Mouse (Mus musculus) bone marrow, adult 2 months (tissue): ENCODE measurements around the gene Catsper3. TPM values are rescaled to one million over a fixed set of nuclear protein-coding genes. Genes with fewer than 3 reads are reported as not detected.
A peak's percentile ranks its signal among the peaks of the same experiment; 100 is the strongest.

ENCODE experiments used
- H3K27ac ChIP-seq: fragments of 200-500 bp; 2 replicates; pipeline ENCODE4 v1.5.1; 2012; ENCODE audit warnings: low read depth, mild to moderate bottlenecking, control low read depth, inconsistent platforms, low read length; ENCODE audit not compliant: control insufficient read depth, poor library complexity, insufficient read depth
- H3K4me1 ChIP-seq: fragments of 200-500 bp; 2 replicates; pipeline ENCODE4 v1.6.1; 2011; ENCODE audit warnings: low read length; ENCODE audit not compliant: control insufficient read depth, insufficient read depth
- H3K4me3 ChIP-seq: fragments of 200-500 bp; replicated peaks from 2 replicates; pipeline ENCODE3; 2011; ENCODE audit warnings: mild to moderate bottlenecking, low read depth, low read length, control low read depth; ENCODE audit not compliant: control insufficient read depth
- CTCF ChIP-seq: fragments of 200-500 bp; IDR thresholded peaks from 2 replicates; pipeline ENCODE4 v1.5.1; 2011; ENCODE audit warnings: low read length, control low read depth; ENCODE audit not compliant: control insufficient read depth, insufficient read depth
- POLR2A ChIP-seq: fragments of 200-500 bp; IDR thresholded peaks from 2 replicates; pipeline ENCODE4 v1.6.1; 2011; ENCODE audit warnings: low read depth, mild to moderate bottlenecking, control low read depth, low read length, borderline replicate concordance; ENCODE audit not compliant: control insufficient read depth
- WGBS: fragments of 180-500 bp; shearing (Covaris S2); methylation state at CpG from one replicate; pipeline ENCODE4 v1.1.7; 2018; 5-methylcytosine and 5-hydroxymethylcytosine counted together
- polyA plus RNA-seq: library from polyadenylated mRNA; stranded (reverse); fragments of >200 nt; gene quantifications from 2 replicates; pipeline ENCODE4 v1.2.4, GENCODE M21; 2011; ENCODE audit warnings: low replicate concordance; ENCODE audit not compliant: missing spikeins, insufficient read depth, insufficient read length

Gene Catsper3
- polyA plus RNA-seq, 1 experiment = not detected

DNA sequence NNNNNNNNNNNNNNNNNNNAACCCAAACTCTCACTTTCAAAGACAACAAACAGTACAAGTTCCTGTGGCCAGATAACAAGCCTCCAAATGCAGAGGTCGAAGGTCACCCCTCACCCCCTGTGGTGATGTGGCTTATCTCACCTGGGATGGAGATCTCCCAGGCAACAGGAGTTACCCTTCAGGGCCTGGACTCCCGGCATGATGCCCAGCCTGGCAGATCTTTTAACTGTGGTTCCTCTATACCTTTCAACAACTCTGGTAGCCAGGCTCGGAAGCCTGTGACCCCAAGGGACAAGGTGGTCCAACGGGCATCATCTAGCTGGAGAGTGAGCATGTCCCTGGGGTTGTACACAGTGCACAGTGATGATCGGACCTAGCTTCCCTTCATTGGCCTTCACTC lies 38.1 kb downstream of the Catsper3 start:
- TF ChIP-seq CTCF = no peak
- TF ChIP-seq POLR2A = no peak
- no peak overlapping the region for H3K27ac ChIP-seq
- WGBS = 69% methylated on average over 5 of the region's 5 CpGs
- no peaks in the 10 kb centered on the region; the same call in 1 of the 2 replicates for H3K4me1 ChIP-seq
- no peak overlapping the region for H3K4me3 ChIP-seq

DNA sequence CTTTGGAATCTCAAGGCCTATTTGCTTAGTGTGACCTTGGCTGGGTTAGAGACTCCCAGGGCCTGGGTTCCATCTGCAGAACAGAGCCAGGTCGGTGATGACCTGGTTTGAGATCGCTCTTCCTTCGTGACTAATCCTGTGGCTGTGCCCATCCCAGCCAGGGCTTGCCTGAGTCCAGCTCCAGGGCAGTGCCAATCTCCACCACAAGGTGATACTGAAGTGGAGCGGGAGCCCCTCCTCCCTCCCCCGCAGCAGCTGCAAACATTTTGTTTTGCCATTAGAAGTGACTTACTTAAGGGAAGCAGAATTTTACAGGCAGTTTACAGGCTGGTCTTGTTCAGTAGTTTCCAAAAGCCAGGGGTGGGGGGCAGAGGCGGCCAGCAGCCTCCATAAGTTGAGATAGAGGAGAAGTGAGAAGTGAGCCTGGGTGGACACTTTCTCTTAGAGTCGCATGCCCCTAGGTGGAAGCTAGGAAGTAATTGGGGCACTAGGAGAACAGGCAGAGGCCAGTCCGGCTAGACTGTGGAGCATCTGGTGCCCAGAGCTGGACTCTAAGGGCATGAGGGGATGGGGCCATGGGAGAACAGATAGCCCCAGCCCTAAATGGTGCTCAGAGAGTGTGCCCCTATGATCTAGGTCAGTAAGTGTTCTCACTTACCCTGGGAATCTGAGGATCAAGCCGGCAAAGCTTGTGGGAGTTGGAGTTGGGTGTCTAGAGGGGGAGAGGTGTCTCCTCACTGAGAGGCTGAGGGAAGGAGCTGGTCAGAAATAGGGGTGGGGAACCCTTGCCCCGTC lies 40.0 kb downstream of the Catsper3 start:
- WGBS = 26% methylated on average over 10 of the region's 10 CpGs

DNA sequence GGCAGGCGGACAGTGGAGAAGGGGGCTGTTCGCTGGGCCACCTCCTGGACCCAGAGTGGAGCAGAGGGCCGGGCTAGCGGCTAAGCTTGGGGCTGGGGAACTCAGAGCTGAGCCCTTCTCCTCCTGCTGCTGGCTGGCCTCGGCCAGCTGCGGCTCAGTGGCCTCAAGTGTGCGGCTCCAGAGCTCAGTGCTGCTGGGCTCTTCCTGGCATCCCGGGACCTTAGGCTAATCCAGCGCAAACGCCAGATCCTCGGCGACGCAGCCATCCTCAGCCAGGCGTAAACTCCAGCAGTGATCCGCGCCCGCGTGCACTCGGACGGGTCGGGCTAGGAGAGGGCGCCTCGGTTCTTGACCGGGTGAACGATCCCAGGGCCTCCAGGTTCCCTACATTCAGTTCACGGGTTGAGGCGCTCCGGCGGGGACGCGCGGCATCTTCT lies 40.9 kb downstream of the Catsper3 start:
- Histone ChIP-seq H3K4me1 (no peaks in the 10 kb centered on the region), H3K4me3 (no peak overlapping the region), H3K27ac (no peak overlapping the region)
- 12% methylated on average over 32 of the region's 32 CpGs for WGBS
- TF ChIP-seq CTCF (no peak), POLR2A (no peak)

More for the DNA sequence above, 40.0 kb downstream of the Catsper3 start:
- Histone ChIP-seq H3K27ac (no peak overlapping the region), H3K4me1 (no peaks in the 10 kb centered on the region), H3K4me3 (no peak overlapping the region)
- TF ChIP-seq CTCF (no peak), POLR2A (no peak)

DNA sequence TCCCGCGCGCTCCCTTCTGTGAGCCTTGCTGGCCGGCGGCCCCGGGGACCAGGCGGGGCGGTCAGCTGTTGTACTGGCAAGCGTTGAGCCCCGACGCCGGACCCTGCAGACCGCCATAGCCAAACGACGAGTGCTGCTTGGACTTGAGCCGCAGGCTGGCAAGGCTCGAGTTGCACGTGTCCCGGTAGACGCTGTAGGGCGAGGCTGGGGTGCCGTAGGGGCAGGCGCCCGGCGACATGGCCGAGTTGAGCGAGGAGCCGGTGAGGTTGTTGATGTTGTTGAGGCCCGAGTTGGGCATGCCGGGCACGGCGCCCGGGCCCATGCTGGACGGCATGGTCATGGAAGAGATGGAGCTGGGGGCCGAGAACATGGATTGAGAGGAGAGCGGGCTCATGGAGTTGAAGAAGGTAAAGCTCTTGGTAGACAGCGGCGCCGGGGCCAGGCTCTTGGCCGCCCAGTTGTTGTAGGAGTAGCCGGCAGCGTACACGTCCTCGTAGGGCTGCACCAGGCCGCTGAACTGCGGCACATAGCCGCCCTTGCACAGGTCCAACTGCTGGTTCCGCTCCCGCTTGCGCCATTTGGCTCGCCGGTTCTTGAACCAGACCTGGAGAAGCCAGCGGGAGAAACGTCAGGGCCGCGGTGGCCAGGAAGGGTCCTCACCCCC lies 41.8 kb downstream of the Catsper3 start:
- Histone ChIP-seq H3K4me1 (no peaks in the 10 kb centered on the region), H3K27ac (no peak overlapping the region; the same call in 1 of the 2 replicates), H3K4me3 (no peak overlapping the region)
- TF ChIP-seq CTCF (no peak), POLR2A (peak; percentile 15; the same call in 1 of the 2 replicates)
- WGBS = 8% methylated on average over 56 of the region's 56 CpGs

DNA sequence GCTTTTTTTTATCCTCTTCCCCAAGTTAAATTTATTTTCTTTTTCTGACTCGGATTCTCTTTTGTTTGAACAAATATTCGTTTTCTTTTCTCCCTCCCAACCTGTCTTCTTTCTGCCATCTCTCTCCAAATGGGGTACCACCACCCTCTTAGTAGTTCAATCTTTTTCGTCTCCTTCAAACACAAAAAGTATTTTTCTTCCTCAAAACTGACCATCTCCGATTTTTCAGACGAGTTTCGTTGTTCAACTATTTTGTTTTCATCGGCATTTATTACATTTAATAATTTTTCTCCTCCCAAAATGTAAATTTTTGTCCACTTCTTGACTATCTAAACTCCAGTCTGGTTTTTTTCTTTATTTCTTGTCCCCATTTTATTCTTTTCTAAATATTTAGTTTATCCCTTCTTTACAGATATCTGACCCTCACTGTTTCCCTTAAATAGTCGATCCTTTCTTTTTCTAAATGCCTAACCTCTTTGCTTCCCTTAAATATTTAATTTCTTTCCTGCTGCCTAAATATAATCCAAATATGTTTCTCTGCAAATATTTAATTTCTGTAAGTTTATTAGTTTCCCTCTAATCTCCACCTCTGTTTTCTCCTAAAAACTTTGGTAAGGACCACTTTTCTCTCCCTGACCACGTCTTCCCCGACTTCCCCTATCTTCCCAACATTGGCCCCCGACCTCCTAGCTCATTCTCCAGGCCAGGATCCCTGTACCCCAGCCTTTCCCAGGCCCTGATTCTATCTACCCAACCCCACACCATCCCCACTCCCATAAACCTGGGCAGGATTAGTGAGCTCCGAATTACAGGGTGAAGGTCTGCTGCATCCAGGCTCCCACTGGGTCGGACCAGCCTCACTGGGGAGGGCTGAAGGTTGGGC lies 42.7 kb downstream of the Catsper3 start:
- no peak overlapping the region for H3K4me3 ChIP-seq

GRCm38 (mm10) chr13:55827679-55828140 lies 43.3 kb downstream of the Catsper3 start:
- H3K27ac ChIP-seq = no peak overlapping the region; the same call in 1 of the 2 replicates
- no peak for TF ChIP-seq POLR2A
- no peak for TF ChIP-seq CTCF
- no peak overlapping the region for H3K4me3 ChIP-seq
- 8% methylated on average over 6 of the region's 6 CpGs for WGBS
- H3K4me1 ChIP-seq = no peaks in the 10 kb centered on the region

More for the DNA sequence above, 42.7 kb downstream of the Catsper3 start:
- WGBS = 10% methylated on average over 13 of the region's 13 CpGs
- Histone ChIP-seq H3K4me1 (no peaks in the 10 kb centered on the region), H3K27ac (no peak overlapping the region)
- TF ChIP-seq CTCF (no peak), POLR2A (no peak)

DNA sequence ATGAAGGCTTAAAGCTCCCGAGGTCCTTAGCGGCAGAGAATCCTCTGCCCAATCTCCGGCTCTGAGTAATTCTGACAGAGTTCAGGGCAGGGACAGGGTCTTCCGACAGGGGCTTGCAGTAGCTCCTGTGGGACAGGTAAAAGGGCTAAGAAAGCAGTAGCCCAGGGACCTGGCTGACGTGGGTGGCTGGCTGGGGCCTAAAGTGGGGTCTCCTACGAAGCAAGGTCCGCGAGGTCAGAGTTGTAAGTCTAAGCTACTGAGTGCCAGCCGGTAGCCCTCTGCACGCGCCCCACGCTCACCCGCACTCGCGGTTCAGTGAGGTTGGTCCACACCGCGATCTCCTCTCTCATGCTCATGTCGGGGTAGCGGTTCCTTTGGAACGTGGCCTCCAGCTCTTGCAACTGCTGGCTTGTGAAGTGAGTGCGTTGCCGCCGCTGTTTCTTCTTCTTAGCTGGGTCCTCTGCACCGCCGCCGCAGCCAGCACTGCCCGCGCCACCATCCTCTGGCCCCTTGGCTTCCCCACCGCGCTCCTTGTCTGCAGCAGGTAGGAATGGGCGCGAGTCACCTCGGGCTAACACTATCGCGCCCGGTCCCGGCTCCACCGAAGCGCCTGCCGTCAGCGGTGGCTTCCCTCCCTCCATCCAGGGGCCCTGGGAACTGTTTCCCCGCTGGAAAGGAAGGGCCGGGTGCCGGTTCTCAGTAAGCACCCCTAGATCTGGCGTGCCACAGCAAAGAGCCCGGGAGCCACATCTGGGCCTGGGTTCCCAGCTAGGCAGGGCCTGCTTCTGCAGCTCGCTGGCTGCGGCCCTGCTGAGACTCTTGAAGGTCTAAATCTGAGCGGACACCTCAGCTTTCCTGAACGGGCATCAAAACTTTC lies 44.0 kb downstream of the Catsper3 start:
- Histone ChIP-seq H3K27ac (no peak overlapping the region; the same call in 1 of the 2 replicates), H3K4me1 (no peaks in the 10 kb centered on the region), H3K4me3 (no peak overlapping the region)
- 3% methylated on average over 50 of the region's 50 CpGs for WGBS
- TF ChIP-seq POLR2A = no peak
- no peak for TF ChIP-seq CTCF
